Mouse (Mus musculus) gastrocnemius, postnatal 25 days (tissue): ENCODE results near the gene Kpna4. TPM values are rescaled to one million over a fixed set of nuclear protein-coding genes. Genes with fewer than 3 reads are reported as not detected.

Experiments
- total RNA-seq, 2 experiments: library from RNA; stranded (reverse); gene quantifications; 1 replicate in 1 of 2; 2 replicates in 1 of 2; pipeline ENCODE4 v1.2.3; 2021

Kpna4 gene
- total RNA-seq, 2 experiments from 2014 or later = 87.8 to 92.6 TPM

Other genes with a start within 250 kb of the Kpna4 start
- 1 to 10 TPM; 3.3 to 4.8 TPM for gene Ift80, start 122.5 kb downstream of the Kpna4 start, total RNA-seq
- 1 to 10 TPM; 6.6 to 9.7 TPM for gene Smc4, start 122.4 kb downstream of the Kpna4 start, total RNA-seq
- gene Trim59, start 82.4 kb downstream of the Kpna4 start, total RNA-seq = 1 to 10 TPM in 1 of 2 experiments, under 1 TPM in 1; 0.84 to 1.7 TPM
- not detected for gene Arl14, start 95.3 kb upstream of the Kpna4 start, total RNA-seq
- 10 to 100 TPM; 45.9 to 60.4 TPM for gene Ppm1l, start 189.7 kb upstream of the Kpna4 start, total RNA-seq